Mouse (Mus musculus) embryonic facial prominence, embryonic 15.5 days (tissue): ENCODE results near the gene Bcl10. TPM values are rescaled to one million over a fixed set of nuclear protein-coding genes. Genes with fewer than 3 reads are reported as not detected.

Source experiments
- ATAC-seq: fragments of 200-750 bp; cut with Nextera tagmentation; 2 replicates; pipeline ENCODE4 v1.8.0; 2017; ENCODE audit warnings: low read depth, moderate TSS enrichment; ENCODE audit not compliant: insufficient number of reproducible peaks, low FRiP score, low TSS enrichment
- H3K27ac ChIP-seq: fragments of 300-500 bp; sonication (generic); replicated peaks from 2 replicates; pipeline ENCODE4 v1.5.1; 2015; ENCODE audit warnings: mild to moderate bottlenecking, inconsistent platforms
- H3K27me3 ChIP-seq: fragments of 300-500 bp; sonication (generic); 2 replicates; pipeline ENCODE4 v1.6.1; 2015; ENCODE audit warnings: inconsistent platforms
- H3K36me3 ChIP-seq: fragments of 300-500 bp; sonication (generic); 2 replicates; pipeline ENCODE4 v1.6.1; 2015; ENCODE audit warnings: mild to moderate bottlenecking, inconsistent platforms
- H3K4me1 ChIP-seq: fragments of 300-500 bp; sonication (generic); 2 replicates; pipeline ENCODE4 v1.6.1; 2015; ENCODE audit warnings: inconsistent platforms
- H3K4me2 ChIP-seq: fragments of 300-500 bp; sonication (generic); replicated peaks from 2 replicates; pipeline ENCODE4 v1.6.1; 2015; ENCODE audit warnings: mild to moderate bottlenecking, inconsistent platforms
- H3K4me3 ChIP-seq: fragments of 300-500 bp; sonication (generic); replicated peaks from 2 replicates; pipeline ENCODE4 v1.5.1; 2015; ENCODE audit warnings: mild to moderate bottlenecking, inconsistent platforms
- H3K9ac ChIP-seq: fragments of 300-500 bp; sonication (generic); 2 replicates; pipeline ENCODE4 v1.6.1; 2015; ENCODE audit warnings: inconsistent platforms
- H3K9me3 ChIP-seq: fragments of 300-500 bp; sonication (generic); replicated peaks from 2 replicates; pipeline ENCODE4 v1.6.1; 2016; ENCODE audit warnings: inconsistent platforms
- WGBS: fragments of 180-500 bp; shearing (Covaris S2); methylation state at CpG from one replicate; pipeline ENCODE4 v1.1.7; 2015; 5-methylcytosine and 5-hydroxymethylcytosine counted together
- polyA plus RNA-seq: library from polyadenylated mRNA; unstranded; fragments of >200 nt; fragmentation: Nextera tagmentation; extraction: Ambion mirVana; gene quantifications from 2 replicates; pipeline ENCODE4 v1.2.1, GENCODE M21; 2015

Bcl10 gene
- polyA plus RNA-seq, 1 experiment from 2014 or later = 51.8 TPM

DNA sequence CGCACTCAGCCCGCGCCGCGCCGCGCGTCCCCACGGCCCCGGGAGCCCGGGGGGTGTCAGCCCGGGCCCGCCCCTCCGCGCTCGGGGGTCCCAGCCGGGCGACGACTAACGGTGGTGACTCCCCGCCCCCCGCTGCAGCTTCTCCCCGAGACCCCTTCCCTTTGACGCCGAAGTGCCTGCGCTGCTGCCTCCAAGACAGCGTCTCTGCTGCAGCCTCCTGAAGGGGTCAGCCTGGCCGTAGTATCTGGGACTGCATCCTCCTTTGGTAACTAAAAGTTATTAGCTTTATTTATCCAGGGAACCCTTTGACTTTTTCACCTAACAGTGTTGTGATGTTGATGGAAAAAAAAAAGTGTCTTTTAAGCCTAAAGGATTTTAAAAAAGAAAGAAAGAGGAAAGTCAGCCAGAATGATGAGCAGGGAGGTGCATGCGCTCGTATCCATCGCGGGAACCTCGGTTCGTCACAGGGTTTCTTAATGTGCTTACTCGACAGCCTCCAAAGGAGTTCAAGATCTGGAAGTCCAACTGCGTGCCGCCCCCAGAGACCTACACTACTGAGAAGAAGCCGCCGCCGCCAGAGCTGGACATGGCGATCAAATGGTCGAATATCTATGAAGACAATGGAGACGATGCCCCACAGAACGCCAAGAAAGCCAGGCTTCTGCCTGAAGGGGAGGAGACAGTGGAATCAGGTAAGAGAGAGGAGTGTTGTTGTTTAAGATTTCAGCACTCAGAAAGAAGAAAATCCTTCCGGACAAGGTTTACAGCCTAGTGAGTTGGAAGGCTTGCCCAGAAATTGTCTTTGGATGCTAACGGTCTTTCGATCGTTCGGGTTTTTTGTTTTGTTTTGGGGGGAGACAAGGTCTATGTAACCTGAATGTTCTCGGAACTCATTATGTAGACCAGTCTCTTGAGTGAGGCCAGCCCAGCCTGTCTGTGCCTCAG lies 16.1 kb downstream of the Bcl10 start:
- Histone ChIP-seq H3K9me3 (no peaks in the 10 kb centered on the region), H3K4me1 (peaks cover 28% of the 10 kb centered on the region), H3K27me3 (no peaks in the 10 kb centered on the region), H3K9ac (peak overlapping the region; percentile 73), H3K27ac (0 out of 2 replicates have a peak overlapping the region, but pooled peaks have one; percentile 68), H3K36me3 (peaks cover 22% of the 10 kb centered on the region), H3K4me3 (peak overlapping the region; percentile 72), H3K4me2 (peak overlapping the region; percentile 74)
- WGBS = 17% methylated on average over 50 of the region's 50 CpGs
- no peak for ATAC-seq

DNA sequence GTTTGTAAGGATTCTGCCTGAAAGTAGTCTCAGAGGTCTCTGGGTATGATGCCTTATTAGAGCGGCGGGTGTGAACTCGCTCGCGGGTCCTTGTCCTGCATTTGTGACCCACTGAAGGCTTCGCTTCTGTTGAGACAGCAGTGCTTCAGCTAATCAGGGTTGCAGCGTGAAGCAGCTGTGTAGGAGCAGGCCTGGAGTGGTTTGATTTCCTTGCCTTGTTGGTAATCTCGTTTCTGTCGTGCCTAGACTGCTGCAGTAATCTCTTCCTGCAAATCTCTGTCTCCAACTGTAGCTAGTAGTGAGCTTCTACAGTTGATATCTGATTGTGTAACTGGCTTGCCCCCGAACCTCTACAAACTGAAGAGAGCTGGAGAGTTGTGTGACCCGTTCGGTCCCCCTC lies 16.8 kb downstream of the Bcl10 start:
- Histone ChIP-seq H3K4me3 (peak overlapping the region; percentile 72), H3K27me3 (no peaks in the 10 kb centered on the region), H3K4me2 (peak overlapping the region; percentile 74), H3K9me3 (no peaks in the 10 kb centered on the region), H3K27ac (no peak overlapping the region), H3K4me1 (peaks cover 28% of the 10 kb centered on the region), H3K36me3 (peaks cover 27% of the 10 kb centered on the region), H3K9ac (no peak overlapping the region)
- ATAC-seq = no peak
- WGBS = 79% methylated on average over 12 of the region's 12 CpGs

DNA sequence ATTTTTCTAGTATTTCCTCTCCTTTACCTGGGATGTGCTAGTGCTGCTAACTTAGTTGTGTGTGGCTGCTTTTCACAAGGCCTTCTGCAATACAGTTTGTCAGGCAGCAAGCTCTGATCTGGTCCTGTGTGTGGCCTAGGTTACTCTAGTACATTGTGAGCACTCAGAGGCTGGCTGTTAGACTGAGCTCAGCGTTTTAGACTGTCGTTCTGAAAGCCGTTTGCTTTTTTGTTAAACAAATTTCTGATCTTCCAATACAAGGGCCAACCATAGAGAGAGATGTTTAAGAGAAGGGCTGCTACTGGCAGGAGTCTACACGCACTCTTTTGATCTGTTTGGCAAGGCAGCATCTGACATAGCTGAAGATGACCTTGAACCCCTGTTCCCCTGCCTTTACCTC lies 17.4 kb downstream of the Bcl10 start:
- H3K36me3 ChIP-seq = peaks cover 32% of the 10 kb centered on the region
- no peak overlapping the region for H3K9ac ChIP-seq
- H3K27me3 ChIP-seq = no peaks in the 10 kb centered on the region
- peaks cover 28% of the 10 kb centered on the region for H3K4me1 ChIP-seq
- 86% methylated on average over 4 of the region's 4 CpGs for WGBS
- H3K9me3 ChIP-seq = no peaks in the 10 kb centered on the region
- H3K27ac ChIP-seq = no peak overlapping the region
- H3K4me2 ChIP-seq = no peak overlapping the region
- H3K4me3 ChIP-seq = no peak overlapping the region
- ATAC-seq = no peak

DNA sequence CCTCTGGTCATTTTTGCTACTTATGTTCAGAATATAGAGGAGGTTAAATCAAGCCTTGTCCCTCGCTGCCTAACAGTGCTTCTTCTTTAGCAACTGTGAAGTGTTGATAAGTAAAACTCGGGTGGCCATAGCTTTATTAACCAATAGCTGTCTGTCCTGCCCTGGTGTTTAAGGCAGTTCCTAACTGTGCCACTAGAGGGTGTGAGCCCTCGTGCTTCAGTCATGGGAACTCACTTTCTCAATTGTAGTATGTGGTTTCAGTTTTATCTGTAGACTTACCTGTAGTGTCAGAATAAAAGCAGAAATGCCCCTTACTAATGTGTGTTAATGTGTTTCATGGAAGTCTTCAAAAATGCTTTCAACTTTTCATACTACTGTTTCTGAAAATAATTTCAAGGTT lies 19.4 kb downstream of the Bcl10 start:
- no peak overlapping the region for H3K4me2 ChIP-seq
- peaks cover 36% of the 10 kb centered on the region for H3K36me3 ChIP-seq
- no peak overlapping the region for H3K9ac ChIP-seq
- H3K27ac ChIP-seq = no peak overlapping the region
- no peak overlapping the region for H3K4me3 ChIP-seq
- H3K4me1 ChIP-seq = peaks cover 28% of the 10 kb centered on the region
- H3K9me3 ChIP-seq = no peaks in the 10 kb centered on the region
- H3K27me3 ChIP-seq = no peaks in the 10 kb centered on the region
- ATAC-seq = no peak
- 14% methylated on average over 3 of the region's 3 CpGs for WGBS

DNA sequence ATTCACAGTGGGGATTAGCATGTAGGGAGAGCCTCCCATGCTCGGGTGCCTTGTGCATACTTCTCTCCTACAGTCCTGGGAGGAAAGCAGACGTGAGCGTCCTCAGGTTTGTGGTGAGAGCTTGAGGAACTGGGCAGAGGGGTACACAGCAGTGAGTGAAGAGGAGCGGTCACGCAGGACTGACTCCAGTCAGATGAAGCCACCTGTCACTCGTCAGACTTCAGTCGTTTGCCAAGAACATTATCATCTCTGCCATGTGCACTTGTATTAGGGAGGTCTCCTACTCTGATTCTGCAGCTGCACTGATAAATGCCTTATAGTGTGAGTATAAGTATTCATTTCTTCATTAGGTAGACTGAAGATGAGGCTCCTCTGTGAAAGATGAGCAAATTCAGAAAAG lies 21.7 kb downstream of the Bcl10 start:
- ATAC-seq = no peak
- Histone ChIP-seq H3K27me3 (no peaks in the 10 kb centered on the region), H3K4me2 (no peak overlapping the region), H3K27ac (no peak overlapping the region), H3K9me3 (no peaks in the 10 kb centered on the region), H3K4me1 (peaks cover 15% of the 10 kb centered on the region), H3K9ac (no peak overlapping the region), H3K36me3 (peaks cover 36% of the 10 kb centered on the region), H3K4me3 (no peak overlapping the region)
- 79% methylated on average over 7 of the region's 7 CpGs for WGBS

DNA sequence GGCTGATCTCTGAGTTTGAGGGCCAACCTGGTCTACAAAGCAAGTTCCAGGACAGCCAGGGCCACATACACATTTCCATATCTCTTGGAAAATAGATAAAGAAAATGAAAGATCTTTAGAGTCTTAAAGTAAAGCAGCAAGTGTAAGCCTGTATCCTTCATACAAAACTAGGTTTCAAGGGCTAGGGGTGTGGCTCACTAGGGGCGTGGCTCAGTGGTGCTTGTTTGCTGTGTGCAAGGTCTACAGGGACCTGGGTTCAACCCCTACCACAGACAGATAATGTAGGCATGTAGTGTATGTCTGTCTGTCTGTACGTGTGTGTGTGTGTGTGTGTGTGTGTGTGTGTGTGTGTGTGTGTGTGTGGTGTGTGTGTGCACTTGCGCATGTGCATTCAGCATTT lies 23.3 kb downstream of the Bcl10 start:
- no peak overlapping the region for H3K4me2 ChIP-seq
- ATAC-seq = no peak
- whole genome bisulfite sequencing = 89% methylated on average over 3 of the region's 3 CpGs

DNA sequence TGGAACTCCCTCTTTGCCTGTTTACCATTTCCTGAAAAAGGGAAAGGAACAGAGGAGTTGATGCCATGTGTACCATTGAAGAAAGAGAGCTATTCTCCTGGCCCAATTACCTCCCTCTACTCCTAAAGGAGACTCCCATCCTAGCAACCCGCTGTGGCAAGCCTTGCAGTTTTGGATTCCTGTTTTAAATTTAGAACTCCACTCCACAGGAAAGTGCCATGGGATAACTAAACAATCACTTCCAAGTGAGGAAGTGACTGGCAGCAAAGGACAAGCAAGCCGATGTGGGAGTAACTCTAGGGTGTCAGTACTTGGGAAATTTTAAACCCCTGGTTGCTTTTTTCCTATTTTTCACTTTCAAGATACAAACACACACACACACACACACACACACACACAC lies 24.1 kb downstream of the Bcl10 start:
- H3K4me2 ChIP-seq = no peak overlapping the region
- peaks cover 12% of the 10 kb centered on the region; the same call in 1 of the 2 replicates for H3K4me1 ChIP-seq
- H3K27me3 ChIP-seq = no peaks in the 10 kb centered on the region
- peaks cover 25% of the 10 kb centered on the region for H3K36me3 ChIP-seq
- no peaks in the 10 kb centered on the region for H3K9me3 ChIP-seq
- H3K4me3 ChIP-seq = no peak overlapping the region
- no peak overlapping the region for H3K27ac ChIP-seq
- ATAC-seq = no peak
- no peak overlapping the region for H3K9ac ChIP-seq
- 17% methylated on average over 2 of the region's 2 CpGs for WGBS

More for the DNA sequence above, 23.3 kb downstream of the Bcl10 start:
- Histone ChIP-seq H3K4me1 (peaks cover 16% of the 10 kb centered on the region; the same call in 1 of the 2 replicates), H3K4me3 (no peak overlapping the region), H3K9ac (no peak overlapping the region), H3K36me3 (peaks cover 32% of the 10 kb centered on the region), H3K9me3 (no peaks in the 10 kb centered on the region), H3K27ac (no peak overlapping the region), H3K27me3 (no peaks in the 10 kb centered on the region)

DNA sequence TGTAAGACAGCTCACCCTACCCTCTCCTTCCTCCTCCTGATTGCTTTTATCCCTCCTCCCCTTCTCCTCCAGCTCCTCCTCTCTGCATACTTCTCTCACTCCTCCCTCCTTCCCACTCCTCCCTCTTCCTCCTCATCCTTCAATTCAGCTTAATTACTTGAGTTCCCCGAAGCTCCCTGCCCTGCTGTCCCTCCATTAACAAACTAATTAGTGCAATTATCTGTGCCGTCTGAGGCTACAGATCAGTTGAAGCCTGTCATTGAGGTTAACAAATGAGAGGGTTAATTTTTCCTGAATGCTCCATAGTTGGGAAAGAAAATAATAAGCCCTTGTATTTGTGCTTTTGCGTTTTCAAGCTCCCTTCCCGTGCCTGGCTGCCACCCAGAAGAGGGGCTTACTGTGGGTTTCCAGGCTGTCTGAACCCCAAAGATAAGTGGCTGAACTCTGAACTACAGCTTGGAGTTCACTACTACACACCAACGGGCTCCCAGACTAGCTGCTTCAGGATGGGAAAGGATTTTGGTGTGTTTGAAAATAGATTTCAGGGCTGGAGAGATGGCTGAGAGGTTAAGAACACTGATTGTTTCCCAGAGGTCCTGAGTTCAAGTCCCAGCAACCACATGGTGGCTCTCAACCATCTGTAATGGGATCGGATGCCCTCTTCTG lies 25.1 kb downstream of the Bcl10 start:
- Histone ChIP-seq H3K4me3 (no peak overlapping the region), H3K27ac (no peak overlapping the region; the same call in 1 of the 2 replicates), H3K4me2 (no peak overlapping the region), H3K36me3 (peaks cover 24% of the 10 kb centered on the region), H3K27me3 (no peaks in the 10 kb centered on the region), H3K4me1 (peaks cover 10% of the 10 kb centered on the region; the same call in 1 of the 2 replicates), H3K9ac (no peak overlapping the region), H3K9me3 (no peaks in the 10 kb centered on the region)
- 32% methylated on average over 6 of the region's 6 CpGs for WGBS
- ATAC-seq = no peak

DNA sequence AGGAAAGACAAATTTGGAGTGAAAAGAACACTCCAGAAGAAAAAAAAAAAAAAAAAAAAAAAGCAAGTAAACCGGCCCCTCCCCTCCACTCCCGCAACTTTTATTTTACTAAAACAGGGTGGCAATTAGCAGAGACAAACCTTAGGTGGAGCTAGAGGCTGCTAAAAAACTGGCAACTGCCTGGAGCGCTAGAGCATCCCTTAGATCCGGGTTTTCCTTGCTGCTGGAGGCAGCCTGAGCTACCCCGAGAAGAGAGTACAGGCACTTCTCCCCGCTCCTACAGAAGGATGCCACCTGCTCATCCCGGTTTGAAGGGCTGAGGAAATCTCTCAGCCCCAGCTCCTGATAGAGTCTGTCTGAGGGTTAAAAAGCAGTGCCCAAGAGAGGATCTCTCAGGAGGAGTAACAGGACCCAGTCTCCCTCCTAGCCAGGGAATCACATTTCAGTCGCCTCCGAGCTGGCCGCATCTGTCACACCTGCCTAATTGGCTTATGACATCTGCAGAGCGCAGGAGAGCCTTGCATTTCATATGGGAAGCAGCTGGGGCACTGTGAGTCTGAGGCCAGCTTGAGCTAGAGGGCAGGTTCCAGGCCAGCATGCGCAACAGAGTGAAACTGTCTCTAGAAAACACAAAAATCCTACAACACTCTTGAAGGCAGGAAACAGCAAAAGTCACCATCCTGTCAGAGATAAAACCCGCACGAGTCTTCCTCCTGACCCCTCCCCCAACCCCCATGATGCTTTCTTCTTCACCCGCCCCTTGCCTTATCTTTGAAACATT lies 27.6 kb downstream of the Bcl10 start:
- Histone ChIP-seq H3K27me3 (no peaks in the 10 kb centered on the region), H3K9ac (no peak overlapping the region), H3K4me3 (peak overlapping the region; percentile 13), H3K4me2 (peak overlapping the region; percentile 36), H3K4me1 (peaks cover 9% of the 10 kb centered on the region; the same call in 1 of the 2 replicates), H3K36me3 (peaks cover 1% of the 10 kb centered on the region; the same call in 1 of the 2 replicates), H3K27ac (no peak overlapping the region), H3K9me3 (no peaks in the 10 kb centered on the region)
- peak; percentile 59 for ATAC-seq
- WGBS = 7% methylated on average over 15 of the region's 15 CpGs

DNA sequence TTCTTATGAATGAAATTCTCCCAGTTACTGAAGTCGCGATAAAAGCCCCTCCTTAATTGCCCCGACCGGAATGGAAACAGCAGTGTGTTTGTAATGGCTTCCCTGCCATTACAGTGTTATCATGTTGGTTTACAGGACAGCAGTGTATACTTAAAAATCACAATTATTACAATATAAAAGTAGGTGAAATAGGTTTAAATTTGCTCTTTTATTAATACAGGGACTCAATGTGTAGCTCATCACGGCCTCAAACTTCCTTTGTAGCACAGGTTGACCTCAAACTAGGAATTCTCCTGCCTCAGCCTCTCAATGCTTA lies 28.2 kb downstream of the Bcl10 start:
- no peak for ATAC-seq
- no peaks in the 10 kb centered on the region for H3K27me3 ChIP-seq
- H3K36me3 ChIP-seq = no peaks in the 10 kb centered on the region
- WGBS = 40% methylated on average over 5 of the region's 5 CpGs
- peak overlapping the region; percentile 36; the same call in 1 of the 2 replicates for H3K4me2 ChIP-seq
- H3K27ac ChIP-seq = no peak overlapping the region
- H3K4me1 ChIP-seq = peaks cover 9% of the 10 kb centered on the region; the same call in 1 of the 2 replicates
- no peak overlapping the region for H3K9ac ChIP-seq
- H3K4me3 ChIP-seq = no peak overlapping the region
- no peaks in the 10 kb centered on the region for H3K9me3 ChIP-seq
